Mouse (Mus musculus): Measurements from ENCODE around the gene Fbxo11.
"Not testable (repeated sequence)": the region's sequence is repeated elsewhere in the genome, so short reads cannot be mapped to it uniquely, and the experiment has no call there.

The Fbxo11 gene

GRCm38 (mm10) chr17:87959406-87959805, 105.7 kb downstream of the Fbxo11 start:
- not testable (repeated sequence) for DNase-seq

DNA sequence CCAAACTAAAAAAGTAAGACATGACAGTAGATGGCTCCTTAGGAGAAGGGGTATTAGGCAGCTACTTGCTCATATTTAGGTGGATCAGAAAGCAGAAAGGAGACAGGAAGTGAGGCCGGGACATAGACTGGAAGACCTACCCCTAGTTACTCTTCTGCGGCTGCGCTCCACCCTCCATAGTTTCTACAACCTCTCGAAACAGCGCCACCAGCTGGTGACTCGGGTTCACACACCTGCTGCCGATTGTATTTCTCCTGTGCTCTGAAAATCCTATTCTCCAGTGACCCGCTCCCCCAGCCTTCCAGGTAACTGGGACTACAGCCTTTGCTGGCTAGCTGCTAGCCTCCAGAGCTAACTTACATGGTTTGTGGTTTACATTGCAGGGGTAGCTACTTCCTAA, 106.8 kb downstream of the Fbxo11 start:
- DNase-seq: no peak

DNA sequence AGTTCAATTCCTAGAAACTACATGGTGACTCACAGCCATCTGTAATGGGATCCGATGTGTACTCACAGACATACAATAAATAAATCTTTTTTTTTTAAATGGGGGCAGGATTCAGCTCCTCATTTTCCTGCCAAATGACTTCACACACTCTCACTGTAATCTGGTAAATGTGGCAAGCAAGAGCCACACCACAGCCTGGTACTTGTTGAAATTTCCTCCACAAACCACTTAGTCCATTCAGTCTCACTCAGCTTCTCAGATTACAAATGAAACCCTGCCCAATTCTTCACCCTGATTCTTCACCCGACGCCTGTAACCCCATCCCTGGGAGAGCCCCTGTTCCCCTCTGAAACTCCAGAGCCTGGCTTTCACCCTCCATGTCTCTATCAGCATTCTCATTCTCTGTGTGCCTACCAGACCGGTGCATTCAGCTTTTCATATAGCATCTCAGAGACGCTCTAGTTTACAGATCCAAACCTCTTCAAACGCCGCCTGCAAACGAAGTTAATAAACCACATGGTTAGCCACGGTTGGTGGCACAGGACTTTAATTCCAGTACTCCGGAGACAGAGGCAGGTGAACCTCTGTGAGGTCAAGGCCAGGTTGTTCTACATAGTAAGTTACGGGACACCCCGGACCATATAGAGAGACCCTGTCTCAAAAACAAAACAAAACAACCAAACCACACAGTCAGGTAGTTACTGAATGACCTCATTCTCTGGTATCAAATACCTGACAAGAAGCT, 107.8 kb downstream of the Fbxo11 start:
- DNase-seq: no peak

GRCm38 (mm10) chr17:87954618-87955124, 110.4 kb downstream of the Fbxo11 start:
- DNase-seq: not testable (repeated sequence)

DNA sequence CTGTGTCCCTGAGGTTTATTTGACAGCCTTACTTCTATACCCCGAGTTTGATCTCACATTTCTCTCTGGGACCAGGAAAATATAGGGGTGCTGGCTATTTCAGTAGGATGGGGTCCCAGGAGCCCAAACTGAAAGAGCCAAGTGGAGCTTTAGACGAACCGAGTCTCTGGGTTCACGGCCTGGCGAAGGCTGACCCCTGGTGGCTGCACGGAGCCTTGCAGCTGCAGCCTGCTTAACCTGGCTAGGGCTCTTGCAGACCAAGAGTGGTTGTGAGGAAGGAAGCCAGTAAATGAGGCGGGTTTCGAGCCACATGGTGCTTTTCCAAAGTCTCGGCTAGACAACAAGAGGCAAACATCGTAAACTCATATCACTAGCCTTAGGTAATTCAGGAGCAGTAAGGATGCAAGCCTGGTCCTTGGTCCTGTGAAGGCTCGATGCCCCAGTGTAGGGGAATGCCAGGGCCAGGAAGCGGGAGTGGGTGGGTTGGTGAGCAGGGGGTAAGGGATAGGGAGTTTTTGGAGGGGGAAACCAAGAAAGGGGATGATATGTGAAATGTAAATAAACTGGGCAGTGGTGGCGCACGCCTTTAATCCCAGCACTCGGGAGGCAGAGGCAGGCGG, 116.0 kb downstream of the Fbxo11 start:
- peak; percentile 92 for DNase-seq

Measured in heart, adult 11 months (tissue).